Mouse (Mus musculus) cerebellum, adult 2 months (tissue): ENCODE measurements at regions not wholly inside any gene's neighbourhood (a gene's known extent, or its start where the extent isn't known, plus 50 kb on each side); places are given as distances from the start of the nearest gene placed in this dataset.

ENCODE experiments used
- DNase-seq, 2 experiments: peaks; one replicate each; pipeline ENCODE4 v3.0.0; 2021
- H3K27ac ChIP-seq: fragments of 200-500 bp; 2 replicates; pipeline ENCODE4 v1.5.1; 2012; ENCODE audit warnings: low read length, control low read depth, inconsistent platforms; ENCODE audit not compliant: insufficient read depth
- H3K27me3 ChIP-seq: fragments of 200-500 bp; 2 replicates; pipeline ENCODE4 v1.6.1; 2012; ENCODE audit warnings: inconsistent platforms, mild to moderate bottlenecking, low read length, moderate library complexity; ENCODE audit not compliant: control insufficient read depth, insufficient read depth
- H3K4me1 ChIP-seq: fragments of 200-500 bp; 2 replicates; pipeline ENCODE4 v1.6.1; 2011; ENCODE audit warnings: low read length; ENCODE audit not compliant: control insufficient read depth, insufficient read depth
- H3K4me3 ChIP-seq: fragments of 200-500 bp; replicated peaks from 2 replicates; pipeline ENCODE3; 2011; ENCODE audit warnings: mild to moderate bottlenecking, low read depth, low read length, control low read depth; ENCODE audit not compliant: insufficient read depth
- CTCF ChIP-seq: fragments of 200-500 bp; IDR thresholded peaks from 2 replicates; pipeline ENCODE4 v1.5.1; 2011; ENCODE audit warnings: low read depth, mild to moderate bottlenecking, control low read depth, low read length, moderate library complexity, borderline replicate concordance; ENCODE audit not compliant: insufficient read depth
- POLR2A ChIP-seq: fragments of 200-500 bp; IDR thresholded peaks from 2 replicates; pipeline ENCODE4 v1.6.1; 2011; ENCODE audit warnings: low read length, control low read depth, borderline replicate concordance; ENCODE audit not compliant: insufficient read depth
- WGBS: fragments of 180-500 bp; shearing (Covaris S2); methylation state at CpG from one replicate; pipeline ENCODE4 v1.1.7; 2018; 5-methylcytosine and 5-hydroxymethylcytosine counted together

GRCm38 (mm10) chr2:148497452-148498302 is 54.3 kb upstream of the Cd93 start:
- WGBS = 34% methylated on average over 12 of the region's 12 CpGs
- H3K27me3 ChIP-seq = no peaks in the 10 kb centered on the region
- DNase-seq = no peak
- no peak overlapping the region for H3K4me3 ChIP-seq
- TF ChIP-seq POLR2A (no peak), CTCF (no peak)
- H3K27ac ChIP-seq = no peak overlapping the region
- H3K4me1 ChIP-seq = no peaks in the 10 kb centered on the region; the same call in 1 of the 2 replicates

- no peak for TF ChIP-seq POLR2A
- TF ChIP-seq CTCF = no peak
- Histone ChIP-seq H3K4me3 (no peak overlapping the region), H3K4me1 (no peaks in the 10 kb centered on the region), H3K27ac (no peak overlapping the region), H3K27me3 (no peaks in the 10 kb centered on the region)
- DNase-seq = no peak
- WGBS = 82% methylated on average over 6 of the region's 6 CpGs
Observed at GRCm38 (mm10) chr2:148496151-148497040, 53.0 kb upstream of the Cd93 start.

- Histone ChIP-seq H3K27me3 (no peaks in the 10 kb centered on the region), H3K4me1 (no peaks in the 10 kb centered on the region), H3K4me3 (no peak overlapping the region), H3K27ac (no peak overlapping the region)
- DNase-seq = no peak
- 98% methylated on average over 3 of the region's 3 CpGs for WGBS
- TF ChIP-seq POLR2A (no peak), CTCF (no peak)
Observed at GRCm38 (mm10) chr2:148495485-148495884, 52.1 kb upstream of the Cd93 start.

GRCm38 (mm10) chr2:148493281-148493680 is 49.9 kb upstream of the Cd93 start:
- TF ChIP-seq POLR2A (no peak), CTCF (no peak)
- no peak overlapping the region for H3K4me3 ChIP-seq
- no peaks in the 10 kb centered on the region for H3K4me1 ChIP-seq
- no peaks in the 10 kb centered on the region for H3K27me3 ChIP-seq
- no peak for DNase-seq
- H3K27ac ChIP-seq = no peak overlapping the region
